Mouse (Mus musculus) kidney, adult 2 months (tissue): Measurements from ENCODE around the gene Hist1h2ac.

Experiments used
- CTCF ChIP-seq: fragments of 200-500 bp; conservative IDR thresholded peaks from 2 replicates; pipeline ENCODE4 v1.5.1; 2011; ENCODE audit warnings: low read depth, mild to moderate bottlenecking, control low read depth, low read length, moderate library complexity, mixed read lengths; ENCODE audit not compliant: insufficient read depth, insufficient read length
- POLR2A ChIP-seq: fragments of 200-500 bp; IDR thresholded peaks from one replicate; pipeline ENCODE4 v1.6.1; 2011; ENCODE audit warnings: low read depth, low read length, control low read depth

GRCm38 (mm10) chr13:23682623-23682946, 1.2 kb downstream of the Hist1h2ac start:
- TF ChIP-seq CTCF (no peak), POLR2A (no peak)
